Mouse (Mus musculus) thymus, adult 2 months (tissue): ENCODE data around the gene Wdr73.

Experiments
- CTCF ChIP-seq: fragments of 200-500 bp; IDR thresholded peaks from 2 replicates; pipeline ENCODE4 v1.5.1; 2012; ENCODE audit warnings: mild to moderate bottlenecking, control low read depth, low read length, moderate library complexity, borderline replicate concordance; ENCODE audit not compliant: control insufficient read depth, poor library complexity, insufficient read depth; ENCODE audit errors: extremely low read depth
- POLR2A ChIP-seq: fragments of 200-500 bp; IDR thresholded peaks from 2 replicates; pipeline ENCODE4 v1.6.1; 2012; ENCODE audit warnings: mild to moderate bottlenecking, low read length, control low read depth, moderate library complexity; ENCODE audit not compliant: control insufficient read depth, poor library complexity, insufficient read depth; ENCODE audit errors: extremely low read depth

- TF ChIP-seq CTCF (no peak), POLR2A (no peak)
Observed at GRCm38 (mm10) chr7:80866514-80867147, 34.4 kb downstream of the Wdr73 start.
